Mouse (Mus musculus) gastrocnemius, postnatal 14 days (tissue): ENCODE measurements around the gene Phf23. TPM values are rescaled to one million over a fixed set of nuclear protein-coding genes. Genes with fewer than 3 reads are reported as not detected.

Experiments used
- DNase-seq: peaks from one replicate; pipeline ENCODE4 v3.0.0; 2021; ENCODE audit warnings: mixed read lengths
- intact Hi-C: fragments of 180-260 bp; cut with DNase I; formaldehyde crosslinking; loops from one replicate; pipeline ENCODE4 v1.15.1; 2025; ENCODE audit warnings: low total_unique reads
- total RNA-seq, 2 experiments: library from RNA; stranded (reverse); gene quantifications; 2 replicates each; pipeline ENCODE4 v1.2.3; 2021

Gene Phf23
- total RNA-seq, 2 experiments from 2014 or later, result 20.4 to 20.7 TPM

- no peak for DNase-seq
- intact Hi-C loops, result no loop called here
Measured at GRCm38 (mm10) chr11:69994401-69995090, 1.0 kb upstream of the Phf23 start.

- peak; percentile 76 for DNase-seq
- intact Hi-C loops, result no loop called here
Measured at GRCm38 (mm10) chr11:69996161-69997061, 834 bp downstream of the Phf23 start.

- DNase-seq, result peak; percentile 93
- intact Hi-C loops, result no loop called here
Measured at GRCm38 (mm10) chr11:69997070-69997509, 1.5 kb downstream of the Phf23 start.

DNA sequence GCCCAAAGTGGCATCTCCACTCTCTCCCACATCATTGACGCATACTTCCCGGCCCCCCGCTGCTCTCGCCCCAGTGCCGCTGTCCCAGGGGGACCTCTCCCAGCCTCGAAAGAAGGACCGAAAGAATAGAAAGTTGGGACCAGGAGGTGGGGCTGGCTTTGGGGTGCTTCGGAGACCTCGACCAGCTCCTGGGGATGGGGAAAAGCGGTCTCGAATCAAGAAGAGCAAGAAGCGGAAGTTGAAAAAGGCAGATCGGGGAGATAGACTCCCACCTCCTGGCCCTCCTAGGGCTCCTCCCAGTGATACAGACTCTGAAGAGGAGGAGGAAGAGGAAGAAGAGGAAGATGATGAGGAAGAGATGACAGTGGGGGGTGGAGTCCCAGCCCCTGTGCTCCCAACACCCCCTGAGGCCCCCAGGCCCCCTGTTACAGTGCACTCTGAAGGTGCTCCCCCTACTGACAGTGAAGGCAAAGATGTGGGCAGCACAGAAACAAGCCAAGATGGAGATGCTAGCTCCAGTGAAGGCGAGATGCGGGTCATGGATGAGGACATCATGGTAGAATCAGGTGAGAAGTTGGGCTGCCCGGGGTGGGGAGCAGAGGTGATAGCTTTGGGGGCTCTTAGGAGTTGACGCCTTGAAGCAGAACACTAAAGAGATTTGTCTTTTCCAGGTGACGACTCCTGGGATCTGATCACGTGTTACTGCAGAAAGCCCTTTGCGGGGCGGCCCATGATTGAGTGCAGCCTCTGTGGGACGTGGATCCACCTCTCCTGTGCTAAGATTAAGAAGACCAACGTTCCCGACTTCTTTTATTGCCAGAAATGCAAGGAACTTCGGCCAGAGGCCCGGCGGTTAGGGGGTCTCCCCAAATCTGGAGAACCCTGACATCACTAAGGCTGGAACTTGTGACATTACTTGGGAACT, 3.3 kb downstream of the Phf23 start:
- intact Hi-C loops, result no loop called here
- DNase-seq, result no peak

GRCm38 (mm10) chr11:69999666-70000065, 4.1 kb downstream of the Phf23 start:
- intact Hi-C loops, result loop anchor here (10.0 kb wide), 1 partner anchor 65 kb away; the partner anchor contains the start of gene Ybx2
- no peak for DNase-seq

DNA sequence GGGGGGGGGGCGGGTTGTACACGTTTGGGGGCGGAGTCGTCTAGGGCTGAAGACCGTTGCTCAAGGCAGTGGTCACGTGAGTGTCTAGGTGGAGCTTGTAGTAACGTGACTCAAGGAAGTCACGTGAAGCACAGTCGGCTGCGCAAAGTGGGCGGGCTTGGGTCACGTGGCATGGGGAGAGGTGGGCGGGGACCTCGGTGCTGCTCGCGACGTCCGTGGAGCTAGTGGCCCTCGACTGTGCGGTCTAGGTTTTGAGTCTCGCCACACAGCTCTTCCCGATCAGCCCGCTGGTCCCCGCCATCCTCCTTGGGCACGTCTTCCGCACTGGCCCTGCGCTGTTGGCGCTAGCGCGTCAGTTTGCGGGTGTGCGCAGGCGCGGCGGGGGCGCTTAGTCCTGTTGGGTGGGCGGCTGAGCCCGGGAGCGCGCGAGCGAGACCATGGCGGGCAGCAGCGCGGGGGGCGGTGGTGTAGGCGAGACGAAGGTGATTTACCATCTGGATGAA, 4.9 kb downstream of the Phf23 start, which contains the start of gene Dvl2:
Gene Dvl2, plus strand, starts transcription at position 200 of the 503 bp plus-strand sequence.
- intact Hi-C loops, result loop anchor here (10.0 kb wide), 1 partner anchor 66 kb away; the partner anchor contains the start of gene Ybx2
- DNase-seq, result peak; percentile 93

GRCm38 (mm10) chr11:70001159-70001558, 5.6 kb downstream of the Phf23 start:
- intact Hi-C loops, result loop anchor here (10.0 kb wide), 1 partner anchor 66 kb away; the partner anchor contains the start of gene Ybx2
- DNase-seq, result no peak

DNA sequence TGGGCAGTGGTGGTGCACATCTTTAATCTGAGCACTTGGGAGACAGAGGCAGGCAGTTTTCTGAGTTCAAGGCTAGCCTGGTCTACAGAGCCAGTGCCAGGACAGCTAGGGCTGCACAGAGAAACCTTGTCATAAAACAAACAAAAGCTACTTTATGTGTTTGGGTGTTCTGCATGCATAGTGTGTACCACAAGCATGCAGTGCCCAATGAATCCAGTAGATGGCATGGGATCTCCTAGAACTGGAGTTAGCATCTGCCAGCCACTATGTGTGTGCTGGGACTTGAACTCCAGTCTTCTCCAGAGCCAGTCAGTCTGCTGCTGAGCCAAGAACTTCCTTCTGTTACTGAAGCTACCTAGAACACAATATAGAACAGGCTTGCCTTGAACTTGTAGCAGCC, 6.3 kb downstream of the Phf23 start:
- intact Hi-C loops, result loop anchor here (10.0 kb wide), 1 partner anchor 67 kb away; the partner anchor contains the start of gene Ybx2
- no peak for DNase-seq

DNA sequence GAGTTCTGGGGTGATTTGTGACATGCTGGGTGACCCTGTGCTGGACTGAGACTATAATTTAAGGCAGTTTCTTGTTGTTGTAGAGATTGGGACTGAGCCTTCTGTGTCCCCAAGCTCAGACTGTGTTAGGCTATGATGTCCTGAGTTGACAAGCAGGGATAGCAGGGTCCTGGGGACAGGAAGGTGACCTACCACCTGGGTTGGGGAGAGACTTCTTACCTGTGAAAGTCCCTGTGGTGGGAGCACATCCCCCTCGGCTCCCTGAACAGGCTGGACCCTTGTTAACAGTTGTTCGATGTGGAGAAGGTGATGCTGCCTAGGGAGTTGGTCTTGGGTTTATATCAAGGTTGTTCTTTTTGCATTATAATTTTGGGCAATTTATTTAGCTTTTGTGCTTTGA, 6.9 kb downstream of the Phf23 start:
- no peak for DNase-seq
- intact Hi-C loops, result loop anchor here (10.0 kb wide), 1 partner anchor 68 kb away; the partner anchor contains the start of gene Ybx2

GRCm38 (mm10) chr11:70005521-70005920, 9.9 kb downstream of the Phf23 start:
- intact Hi-C loops, result loop anchor here (10.0 kb wide), 1 partner anchor 71 kb away; the partner anchor contains the start of gene Ybx2
- no peak for DNase-seq

- intact Hi-C loops, result no loop called here
- no peak for DNase-seq
Measured at GRCm38 (mm10) chr11:70010033-70010432, 14.5 kb downstream of the Phf23 start.

GRCm38 (mm10) chr11:70010548-70010947, 15.0 kb downstream of the Phf23 start:
- DNase-seq, result no peak
- intact Hi-C loops, result no loop called here

GRCm38 (mm10) chr11:70010961-70011360, 15.4 kb downstream of the Phf23 start:
- intact Hi-C loops, result no loop called here
- DNase-seq, result no peak

DNA sequence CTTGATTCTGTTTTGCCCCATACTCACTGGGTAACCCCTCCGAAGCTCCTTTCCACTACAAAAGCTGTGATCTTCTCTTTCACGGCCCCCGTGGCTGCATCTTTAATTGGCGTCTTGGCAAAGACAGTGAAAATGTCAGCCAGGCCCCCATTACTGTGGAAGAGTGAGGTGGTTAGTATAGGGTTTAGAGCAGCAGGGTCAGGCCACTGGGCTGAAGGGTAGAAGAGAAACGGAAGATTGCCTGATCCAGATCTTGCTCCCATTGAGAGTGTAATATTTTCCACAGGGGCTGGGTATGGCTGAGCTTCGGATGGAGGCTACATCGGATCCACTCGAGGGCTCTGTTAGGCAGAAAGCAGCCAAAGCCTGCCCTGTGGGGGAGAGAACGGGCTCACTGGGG, 17.4 kb downstream of the Phf23 start:
- intact Hi-C loops, result no loop called here
- no peak for DNase-seq

DNA sequence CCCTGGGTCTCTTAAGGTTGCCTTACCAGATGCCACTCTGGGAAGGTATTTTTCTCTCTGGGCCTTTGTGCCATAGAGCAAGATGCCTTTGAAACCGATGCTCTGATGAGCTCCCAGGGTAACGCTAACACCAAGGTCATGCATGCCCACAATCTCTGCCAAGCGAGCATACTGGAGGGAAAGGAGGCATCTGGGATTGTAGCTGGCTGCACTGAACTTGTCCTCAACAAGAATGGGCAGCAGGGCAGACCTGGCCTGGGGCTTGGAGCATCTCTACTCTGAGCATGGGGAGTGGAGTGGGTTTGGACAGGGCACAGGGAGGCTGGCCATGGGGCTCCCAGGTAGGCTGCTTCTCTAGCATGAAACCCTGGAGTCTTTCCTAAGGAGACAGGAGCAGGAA, 17.8 kb downstream of the Phf23 start:
- intact Hi-C loops, result no loop called here
- no peak for DNase-seq

- intact Hi-C loops, result no loop called here
- no peak for DNase-seq
Measured at GRCm38 (mm10) chr11:70014051-70014450, 18.5 kb downstream of the Phf23 start.

GRCm38 (mm10) chr11:70014880-70015558, 19.4 kb downstream of the Phf23 start, which contains the start of gene Acadvl:
Acadvl (minus strand) TSS chr11:70015411.
- intact Hi-C loops, result no loop called here
- DNase-seq, result peak; percentile 92

DNA sequence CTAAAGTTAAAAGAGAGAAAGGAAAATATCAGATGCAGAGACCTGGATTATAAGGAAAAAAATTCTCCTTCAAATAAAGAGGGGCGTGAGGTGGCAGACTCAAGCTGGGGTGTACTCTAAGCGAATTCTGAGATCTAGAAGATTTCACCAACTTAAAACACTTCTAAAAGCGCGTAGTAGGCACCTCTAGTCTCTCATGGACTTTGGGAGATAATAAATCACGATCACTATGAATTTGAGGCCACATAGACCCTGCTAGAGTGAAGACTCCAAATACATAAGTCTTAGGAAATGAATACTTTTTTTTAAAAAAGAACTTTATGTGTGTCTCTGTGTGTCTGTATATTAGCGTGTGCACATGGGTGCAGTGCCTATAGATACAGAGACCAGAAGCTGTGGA, 20.1 kb downstream of the Phf23 start:
- intact Hi-C loops, result no loop called here
- DNase-seq, result no peak
